Mouse (Mus musculus) thymus, adult 2 months (tissue): Measurements from ENCODE around the gene Gm29776.

Experiments used
- CTCF ChIP-seq: fragments of 200-500 bp; IDR thresholded peaks from 2 replicates; pipeline ENCODE4 v1.5.1; 2012; ENCODE audit warnings: mild to moderate bottlenecking, control low read depth, low read length, moderate library complexity, borderline replicate concordance; ENCODE audit not compliant: control insufficient read depth, poor library complexity, insufficient read depth; ENCODE audit errors: extremely low read depth
- POLR2A ChIP-seq: fragments of 200-500 bp; IDR thresholded peaks from 2 replicates; pipeline ENCODE4 v1.6.1; 2012; ENCODE audit warnings: mild to moderate bottlenecking, low read length, control low read depth, moderate library complexity; ENCODE audit not compliant: control insufficient read depth, poor library complexity, insufficient read depth; ENCODE audit errors: extremely low read depth

DNA sequence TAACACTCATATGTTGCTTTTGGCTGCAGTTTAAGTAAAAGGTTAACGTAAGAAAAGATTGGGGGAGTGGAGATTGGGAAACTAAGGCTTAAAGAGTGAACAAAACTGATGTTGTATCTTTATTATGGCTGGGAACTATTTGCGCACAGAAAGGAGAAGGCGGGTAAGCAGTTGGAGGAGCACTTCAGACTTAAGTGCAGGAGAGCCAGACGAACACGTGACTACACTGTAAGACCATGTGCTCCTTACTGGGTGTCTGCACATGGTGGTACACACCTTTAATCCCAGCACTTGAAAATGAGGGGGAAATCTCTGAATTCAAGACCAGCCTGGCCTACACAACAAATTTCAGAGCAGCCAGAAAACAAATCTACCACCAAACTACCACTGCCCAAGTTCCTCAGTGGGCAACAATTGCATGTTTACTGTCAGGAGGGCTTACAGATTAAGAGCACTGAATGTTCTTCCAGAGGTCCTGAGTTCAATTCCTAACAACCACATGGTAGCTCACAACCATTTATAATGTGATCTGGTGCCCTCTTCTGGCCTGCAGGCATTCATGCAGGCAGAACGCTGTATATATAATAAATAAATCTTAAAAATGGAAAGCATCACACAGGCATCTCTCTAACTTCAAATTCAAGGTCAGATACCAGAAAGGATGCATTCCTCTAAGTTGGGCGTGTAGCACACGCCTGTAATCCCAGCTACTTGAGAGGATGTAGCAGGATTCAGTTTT, 51.6 kb downstream of the Gm29776 start:
- TF ChIP-seq CTCF (no peak), POLR2A (no peak)
